Mouse (Mus musculus) heart, adult 2 months (tissue): ENCODE measurements around the gene Osbpl2. TPM values are rescaled to one million over a fixed set of nuclear protein-coding genes. Genes with fewer than 3 reads are reported as not detected.

Experiments
- DNase-seq, 2 experiments: peaks; one replicate each; pipeline ENCODE4 v3.0.0; 2021
- H3K27ac ChIP-seq: fragments of 200-600 bp; 2 replicates; pipeline ENCODE4 v1.8.1; 2022
- H3K27me3 ChIP-seq: fragments of 200-500 bp; 2 replicates; pipeline ENCODE4 v1.6.1; 2012; ENCODE audit warnings: mild to moderate bottlenecking, low read length, inconsistent platforms, mixed read lengths; ENCODE audit not compliant: control insufficient read depth, insufficient read depth
- H3K36me3 ChIP-seq: fragments of 200-500 bp; 2 replicates; pipeline ENCODE4 v1.6.1; 2012; ENCODE audit warnings: low read length, inconsistent platforms; ENCODE audit not compliant: control insufficient read depth, insufficient read depth
- H3K4me1 ChIP-seq: fragments of 200-500 bp; 2 replicates; pipeline ENCODE4 v1.6.1; 2011; ENCODE audit warnings: low read length; ENCODE audit not compliant: control insufficient read depth, insufficient read depth
- H3K4me3 ChIP-seq: fragments of 200-600 bp; 2 replicates; pipeline ENCODE4 v1.8.1; 2022
- H3K79me2 ChIP-seq: fragments of 200-500 bp; replicated peaks from 2 replicates; pipeline ENCODE4 v1.6.1; 2012; ENCODE audit warnings: mild to moderate bottlenecking, inconsistent platforms, low read length, moderate library complexity, mixed read lengths; ENCODE audit not compliant: control insufficient read depth, insufficient read depth
- H3K9ac ChIP-seq: fragments of 200-500 bp; 2 replicates; pipeline ENCODE4 v1.6.1; 2012; ENCODE audit warnings: low read depth, mild to moderate bottlenecking, control low read depth, inconsistent platforms, low read length, mixed read lengths
- CTCF ChIP-seq: fragments of 200-600 bp; IDR thresholded peaks from 2 replicates; pipeline ENCODE4 v1.8.1; 2022; ENCODE audit warnings: antibody characterized with exemption, mild to moderate bottlenecking, moderate library complexity
- EP300 ChIP-seq: fragments of 200-500 bp; IDR thresholded peaks from 2 replicates; pipeline ENCODE4 v1.6.1; 2011; ENCODE audit warnings: low read depth, low read length, control low read depth; ENCODE audit not compliant: insufficient read depth
- POLR2A ChIP-seq: fragments of 200-500 bp; IDR thresholded peaks from 2 replicates; pipeline ENCODE4 v1.6.1; 2011; ENCODE audit warnings: mild to moderate bottlenecking, low read depth, low read length, control low read depth; ENCODE audit not compliant: insufficient read depth
- WGBS: fragments of 180-500 bp; shearing (Covaris S2); methylation state at CpG from one replicate; pipeline ENCODE4 v1.1.7; 2018; 5-methylcytosine and 5-hydroxymethylcytosine counted together
- intact Hi-C: fragments of 180-260 bp; cut with DNase I; formaldehyde crosslinking; loops from one replicate; pipeline ENCODE4 v1.15.1; 2025
- polyA plus RNA-seq: library from polyadenylated mRNA; depleted of rRNA; stranded (reverse); fragments of >200 nt; gene quantifications from 2 replicates; pipeline ENCODE4 v1.2.3, GENCODE M21; 2012
- total RNA-seq, 2 experiments: library from RNA; stranded (reverse); gene quantifications; 2 replicates each; pipeline ENCODE4 v1.2.3; 2021

Osbpl2 gene
- total and polyA plus RNA-seq, 3 experiments: 27.6 to 36.4 (median 31.8) TPM

DNA sequence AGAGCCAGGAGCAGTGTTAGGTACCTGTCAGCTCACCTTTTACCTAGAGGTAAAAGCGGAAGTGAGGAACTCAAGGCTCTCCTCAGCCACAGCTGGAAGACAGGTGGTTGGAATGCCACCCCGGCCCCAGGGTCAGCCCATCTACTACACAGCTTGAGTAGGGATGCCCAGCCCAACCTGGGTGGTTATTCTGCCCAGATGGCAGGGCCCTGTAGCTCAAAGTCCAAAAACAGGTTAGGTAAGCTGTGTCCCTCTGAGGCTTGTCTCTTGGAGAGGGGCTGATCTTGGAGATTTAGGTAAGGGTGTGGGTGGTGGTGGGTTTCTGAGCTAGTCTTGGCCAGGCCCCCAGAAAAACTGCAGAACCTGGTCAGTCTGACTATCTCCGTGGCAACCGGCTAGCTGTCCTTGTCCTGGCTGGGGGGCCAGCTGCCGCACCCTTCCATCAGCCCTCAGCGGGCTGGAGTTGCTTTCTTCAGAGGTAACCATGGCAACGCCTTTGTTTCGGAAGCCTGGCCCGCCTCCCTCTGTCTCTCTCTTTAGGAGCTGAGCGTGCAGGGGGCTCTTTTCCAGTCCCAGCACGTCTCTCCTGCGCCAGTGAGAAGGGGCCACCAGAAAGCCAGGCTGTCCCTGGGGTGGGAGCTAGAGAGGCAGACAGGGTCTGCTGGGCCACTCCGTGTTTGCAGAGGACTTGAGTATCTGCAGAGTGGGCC, 1.5 kb upstream of the Osbpl2 start:
- peak; percentile 31 to 37 for DNase-seq
- H3K4me3 ChIP-seq: no peak overlapping the region
- H3K27ac ChIP-seq: no peak overlapping the region
- no peaks in the 10 kb centered on the region for H3K27me3 ChIP-seq
- 39% methylated on average over 13 of the region's 13 CpGs for WGBS
- H3K9ac ChIP-seq: no peak overlapping the region
- no peaks in the 10 kb centered on the region for H3K36me3 ChIP-seq
- TF ChIP-seq POLR2A: no peak
- TF ChIP-seq CTCF: no peak
- TF ChIP-seq EP300: no peak
- intact Hi-C loops: loop anchor here (2.0 to 5.0 kb wide), 4 partner anchors 45 to 145 kb away; partner anchors contain the start of genes Adrm1 and Mtg2
- H3K79me2 ChIP-seq: 0 out of 2 replicates have a peak, but pooled peaks cover 2% of the 10 kb centered on the region
- peaks cover 20% of the 10 kb centered on the region for H3K4me1 ChIP-seq

DNA sequence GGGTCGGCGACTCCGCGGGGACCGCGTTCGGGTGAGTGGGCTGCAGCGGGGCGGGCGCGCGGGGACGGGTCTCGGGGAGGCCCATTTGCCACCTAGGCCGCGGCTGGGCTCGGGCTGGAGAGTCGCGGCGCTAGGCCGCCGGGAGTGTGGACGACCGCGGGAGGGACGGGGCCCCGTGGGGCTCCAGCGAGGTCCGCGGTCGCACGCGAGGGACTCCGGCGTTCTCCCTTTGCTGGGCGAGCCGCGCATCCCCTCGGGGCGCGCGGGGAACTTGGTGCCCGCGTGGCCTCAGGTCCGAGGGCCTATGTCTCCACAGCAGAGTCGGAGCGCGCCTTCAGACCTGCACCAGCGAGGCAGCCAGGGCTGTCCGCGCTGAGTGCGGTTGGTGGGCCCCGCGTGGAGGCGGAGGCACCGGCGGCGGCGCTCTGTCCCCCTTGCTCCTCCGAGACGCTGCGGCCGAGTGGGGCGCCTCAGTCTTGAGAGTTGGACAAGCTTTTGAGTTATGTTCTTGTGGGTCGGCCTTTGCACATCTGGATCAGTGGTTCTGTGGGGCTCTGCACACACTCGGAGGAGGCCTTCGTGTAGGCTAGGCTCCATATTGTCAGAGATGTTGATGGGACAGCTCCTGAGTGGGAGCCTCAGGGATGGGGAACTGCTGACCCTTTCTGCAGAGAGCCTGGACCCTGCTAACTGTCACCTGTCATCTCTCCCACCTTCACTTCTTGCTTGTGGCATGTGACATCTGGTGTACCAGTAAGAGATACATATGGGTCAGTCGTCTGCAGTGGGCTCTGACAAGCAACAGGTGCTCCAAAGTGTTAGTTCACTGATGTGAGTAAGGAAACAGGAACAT, 559 bp downstream of the Osbpl2 start:
- H3K27me3 ChIP-seq: no peaks in the 10 kb centered on the region
- no peaks in the 10 kb centered on the region for H3K36me3 ChIP-seq
- H3K4me3 ChIP-seq: peak overlapping the region; percentile 81
- under 1% methylated on average over 68 of the region's 68 CpGs for WGBS
- H3K27ac ChIP-seq: peak overlapping the region; percentile 85
- peak overlapping the region; percentile 84 for H3K9ac ChIP-seq
- intact Hi-C loops: loop anchor here (2.0 to 5.0 kb wide), 4 partner anchors 47 to 147 kb away; partner anchors contain the start of genes Adrm1 and Mtg2
- no peak for TF ChIP-seq EP300
- DNase-seq: no peak
- H3K4me1 ChIP-seq: peaks cover 18% of the 10 kb centered on the region
- H3K79me2 ChIP-seq: peaks cover 4% of the 10 kb centered on the region; the same call in 1 of the 2 replicates

DNA sequence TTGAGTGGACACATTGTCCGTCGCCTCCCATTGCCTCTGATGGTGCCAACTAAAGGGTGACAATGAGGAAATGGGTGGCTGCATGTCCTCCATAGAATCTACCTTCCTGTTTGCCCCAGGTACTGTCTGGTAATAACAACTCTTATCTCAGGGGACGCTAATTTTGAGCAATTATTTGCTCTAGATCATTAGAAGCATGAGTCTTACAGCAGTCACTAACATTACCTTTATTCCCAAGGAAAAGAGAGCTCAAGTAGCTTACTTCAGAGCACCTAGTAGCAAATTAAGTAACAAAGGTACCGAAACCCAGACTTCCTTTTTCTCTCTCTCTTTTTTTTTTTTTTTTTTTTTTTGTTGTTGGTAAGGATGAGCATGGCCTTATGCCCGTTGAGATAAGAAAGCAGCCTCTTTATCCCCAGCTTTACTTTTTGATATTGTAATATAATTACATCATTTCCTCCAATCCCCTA, 1.2 kb downstream of the Osbpl2 start:
- Histone ChIP-seq H3K27me3 (no peaks in the 10 kb centered on the region), H3K27ac (peak overlapping the region; percentile 85; the same call in 1 of the 2 replicates), H3K36me3 (no peaks in the 10 kb centered on the region), H3K4me3 (peak overlapping the region; percentile 81), H3K9ac (peak overlapping the region; percentile 84), H3K79me2 (peaks cover 5% of the 10 kb centered on the region; the same call in 1 of the 2 replicates), H3K4me1 (peaks cover 20% of the 10 kb centered on the region)
- WGBS: 30% methylated on average over 5 of the region's 5 CpGs
- intact Hi-C loops: no loop called here
- no peak for TF ChIP-seq EP300
- no peak for TF ChIP-seq POLR2A
- TF ChIP-seq CTCF: no peak
- DNase-seq: no peak

DNA sequence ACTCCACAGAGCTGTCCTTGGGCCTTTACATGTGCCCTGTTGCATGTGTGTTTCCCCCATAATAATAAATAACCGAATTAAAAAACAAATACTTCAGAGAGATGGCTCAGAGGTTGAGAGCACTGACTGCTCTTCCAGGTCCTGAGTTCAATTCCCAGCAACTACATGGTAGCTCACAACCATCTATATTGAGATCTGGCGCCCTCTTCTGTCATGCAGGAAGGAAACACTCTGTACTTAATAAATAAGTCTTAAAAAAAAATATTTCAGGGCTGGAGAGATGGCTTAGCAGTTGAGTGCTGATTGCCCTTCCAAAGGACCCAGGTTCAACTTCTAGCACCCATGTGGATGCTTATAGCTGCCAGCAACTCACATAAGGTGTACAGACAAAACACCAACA, 5.1 kb downstream of the Osbpl2 start:
- Histone ChIP-seq H3K79me2 (peaks cover 8% of the 10 kb centered on the region), H3K27me3 (no peaks in the 10 kb centered on the region), H3K4me3 (no peak overlapping the region), H3K4me1 (peaks cover 24% of the 10 kb centered on the region), H3K36me3 (peaks cover 6% of the 10 kb centered on the region; the same call in 1 of the 2 replicates), H3K27ac (no peak overlapping the region), H3K9ac (no peak overlapping the region)
- TF ChIP-seq EP300 (no peak), CTCF (peak; percentile 32)
- 83% methylated on average over 2 of the region's 2 CpGs for WGBS
- DNase-seq: no peak
- intact Hi-C loops: no loop called here

DNA sequence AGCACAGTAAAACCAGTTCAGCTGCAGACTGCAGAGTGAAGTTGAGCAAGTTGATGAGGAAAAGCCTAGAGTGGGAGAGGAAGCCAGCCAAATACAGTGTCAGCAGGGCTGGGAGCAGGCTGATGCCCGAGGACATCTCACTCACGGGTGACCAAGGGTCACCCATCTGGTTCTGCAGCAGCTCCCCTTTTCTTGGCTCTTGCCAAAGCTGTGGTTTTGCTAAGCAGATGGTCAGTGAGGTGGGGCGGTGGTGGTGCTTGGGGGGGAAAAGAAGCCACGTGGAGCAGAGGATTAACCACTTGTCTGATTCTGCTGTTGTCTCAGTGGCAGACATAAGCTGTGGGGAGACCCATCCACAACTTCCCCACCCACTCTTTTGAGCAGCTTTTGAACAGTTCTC, 7.1 kb downstream of the Osbpl2 start:
- no peaks in the 10 kb centered on the region for H3K27me3 ChIP-seq
- H3K9ac ChIP-seq: no peak overlapping the region
- peaks cover 6% of the 10 kb centered on the region; the same call in 1 of the 2 replicates for H3K36me3 ChIP-seq
- peak; percentile 47 to 64 for DNase-seq
- H3K27ac ChIP-seq: peak overlapping the region; percentile 21; the same call in 1 of the 2 replicates
- WGBS: 19% methylated on average over 4 of the region's 4 CpGs
- peaks cover 9% of the 10 kb centered on the region for H3K79me2 ChIP-seq
- intact Hi-C loops: no loop called here
- TF ChIP-seq POLR2A: no peak
- TF ChIP-seq CTCF: no peak
- TF ChIP-seq EP300: no peak
- no peak overlapping the region for H3K4me3 ChIP-seq
- peaks cover 21% of the 10 kb centered on the region for H3K4me1 ChIP-seq
